Comparison of ENCODE assay signal across 39 mouse cellular contexts in genomic region chr1:191219748-191220147, GRCm38 (mm10). TPM values are rescaled to one million over a fixed set of nuclear protein-coding genes. Genes with fewer than 3 reads are reported as not detected.
"Had no signal": no experiment of that assay in that cellular context is flagged by ENCODE, and none has a peak within 500 bp of the region (broad histone marks: within the 10 kb centered on the region; RNA-seq: fewer than 3 reads in every experiment).

No protein-coding gene starts in this region.

- ATAC-seq: hindbrain, postnatal 0 days; intestine, postnatal 0 days; liver, embryonic 12.5 days had no signal

- DNase-seq: gastrocnemius, adult 2 months; gastrocnemius, postnatal 10 days; gastrocnemius, postnatal 36 days; heart, adult 2 months; heart, postnatal 14 days; heart, postnatal 36 days; kidney, adult 18-20 months; kidney, adult 8-10 months; kidney, postnatal 14 days; kidney, postnatal 36 days; layer of hippocampus, adult 9-11 months; layer of hippocampus, postnatal 36 days; left cerebral cortex, postnatal 4 days had no signal

- H3K4me3 ChIP-seq: gastrocnemius, adult 2 months; heart, adult 2 months; heart, embryonic 13.5 days; heart, embryonic 15.5 days; hindbrain, embryonic 13.5 days; hindbrain, embryonic 15.5 days; limb, embryonic 13.5 days; limb, embryonic 15.5 days; liver, embryonic 12.5 days had no signal

- H3K27me3 ChIP-seq: heart, embryonic 13.5 days; heart, embryonic 15.5 days; hindbrain, embryonic 15.5 days; limb, embryonic 15.5 days had no signal

- H3K9ac ChIP-seq: heart, embryonic 13.5 days; heart, embryonic 15.5 days; hindbrain, embryonic 13.5 days; hindbrain, embryonic 15.5 days; limb, embryonic 13.5 days; limb, embryonic 15.5 days; liver, embryonic 12.5 days; liver, embryonic 14.5 days had no signal

- H3K9me3 ChIP-seq: heart, embryonic 13.5 days; heart, embryonic 15.5 days; hindbrain, embryonic 13.5 days; hindbrain, embryonic 15.5 days; limb, embryonic 13.5 days; limb, embryonic 15.5 days; liver, embryonic 12.5 days had no signal

- H3K27ac ChIP-seq: gastrocnemius, adult 2 months; heart, adult 2 months; heart, embryonic 13.5 days; heart, embryonic 15.5 days; hindbrain, embryonic 13.5 days; hindbrain, embryonic 15.5 days; hindbrain, postnatal 0 days; limb, embryonic 13.5 days; limb, embryonic 15.5 days; liver, embryonic 12.5 days; liver, embryonic 14.5 days had no signal

- H3K4me2 ChIP-seq: heart, embryonic 11.5 days; heart, embryonic 13.5 days; heart, embryonic 15.5 days; hindbrain, embryonic 13.5 days; hindbrain, embryonic 15.5 days; limb, embryonic 13.5 days; limb, embryonic 15.5 days; liver, embryonic 12.5 days had no signal

- H3K36me3 ChIP-seq: heart, embryonic 13.5 days; heart, embryonic 15.5 days; hindbrain, embryonic 13.5 days; hindbrain, embryonic 15.5 days; limb, embryonic 13.5 days; limb, embryonic 15.5 days; liver, embryonic 12.5 days had no signal

RNA-seq across cellular contexts. Expression of gene Fam71a, which starts 55.1 kb away (rescaled TPM):
- total RNA-seq: gastrocnemius, adult 2 months; gastrocnemius, postnatal 10 days; gastrocnemius, postnatal 36 days; heart, adult 2 months; heart, postnatal 14 days; heart, postnatal 36 days; hindbrain, postnatal 0 days; layer of hippocampus, adult 18-20 months; layer of hippocampus, adult 8-10 months; layer of hippocampus, postnatal 14 days; layer of hippocampus, postnatal 36 days; left cerebral cortex, adult 18-20 months; left cerebral cortex, adult 8-10 months; left cerebral cortex, postnatal 10 days; left cerebral cortex, postnatal 25 days; left cerebral cortex, postnatal 4 days; liver, adult 2 months had no signal
- polyA plus RNA-seq: heart, adult 2 months; heart, embryonic 11.5 days; heart, embryonic 13.5 days; heart, embryonic 15.5 days; heart, postnatal 0 days; hindbrain, embryonic 11.5 days; hindbrain, embryonic 13.5 days; hindbrain, embryonic 15.5 days; hindbrain, postnatal 0 days; intestine, embryonic 14.5 days; intestine, postnatal 0 days; kidney, embryonic 14.5 days; kidney, embryonic 16.5 days; large intestine, adult 2 months; limb, embryonic 11.5 days; limb, embryonic 13.5 days; limb, embryonic 15.5 days; liver, adult 2 months; liver, embryonic 12.5 days; liver, embryonic 14.5 days had no signal
